Mouse (Mus musculus): ENCODE data around the gene Plxna4. TPM values are rescaled to one million over a fixed set of nuclear protein-coding genes. Genes with fewer than 3 reads are reported as not detected.

Plxna4 gene
- total and polyA plus RNA-seq, 3 experiments: not detected

DNA sequence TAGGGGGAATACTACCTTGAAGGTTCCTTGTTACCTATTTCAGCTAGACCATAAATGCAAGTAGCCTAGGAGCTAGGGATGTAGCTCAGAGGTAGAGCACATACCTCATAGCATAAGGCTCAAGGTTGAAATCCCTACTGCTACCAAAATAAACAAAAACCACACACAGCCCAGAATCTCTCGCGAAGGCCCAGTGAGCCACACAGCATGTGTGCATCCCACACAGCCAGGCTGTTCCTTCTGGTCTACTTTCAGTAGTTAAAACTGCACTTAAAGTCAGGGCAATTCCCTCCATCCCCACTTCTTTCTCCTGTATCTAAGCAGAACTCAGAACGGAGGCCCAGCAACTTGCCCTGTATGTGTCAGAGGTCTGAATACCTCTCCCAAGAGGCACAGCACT lies 116.4 kb downstream of the Plxna4 start:
- dilution Hi-C loops (cut with MboI; ENCODE audit: extremely low pct_ligation_motif_present, extremely low pct_unique_long_range_greater_than_20kb, low sequenced_read_pairs): no loop called here
- DNase-seq (ENCODE audit: extremely low read depth): no peak
- Histone ChIP-seq H3K36me3 (replicated peaks in 1 of 2; ENCODE audit: control insufficient read depth in 1 of 2, insufficient read depth in 1 of 2, low read length in 1 of 2) (no peaks in the 10 kb centered on the region), H3K27ac (ENCODE audit: insufficient read depth, low read depth) (no peak overlapping the region), H3K4me3 (replicated peaks in 1 of 3; ENCODE audit: low read depth in 2 of 3, low read length in 2 of 3, poor library complexity in 1 of 3) (no peak overlapping the region), H3K27me3 (replicated peaks) (no peaks in the 10 kb centered on the region), H3K4me1 (ENCODE audit: control insufficient read depth in 1 of 2, insufficient read depth in 2 of 2) (peaks cover 0 to 37% of the 10 kb centered on the region in 2 experiments; a peak in 2 of 4 replicates), H3K4me2 (ENCODE audit: insufficient read depth, low read depth, poor library complexity, severe bottlenecking) (no peak overlapping the region), H3K9ac (ENCODE audit: insufficient read depth, low read depth) (no peak overlapping the region), H3K79me2 (replicated peaks; ENCODE audit: control insufficient read depth, extremely low read depth, insufficient read depth, poor library complexity, severe bottlenecking) (no peaks in the 10 kb centered on the region), H3K9me3 (replicated peaks; ENCODE audit: low read length) (no peaks in the 10 kb centered on the region)
- TF ChIP-seq TCF12 (IDR thresholded peaks at IDR 0.05; ENCODE audit: low read depth, low read length): no peak
- no peak for TF ChIP-seq POLR2AphosphoS2 (IDR thresholded peaks at IDR 0.05; ENCODE audit: low read depth, low read length)
- no peak for TF ChIP-seq JUN (IDR thresholded peaks at IDR 0.05; ENCODE audit: insufficient read depth, low read depth, low read length)
- TF ChIP-seq IRF4 (IDR thresholded peaks at IDR 0.05; ENCODE audit: low read depth, low read length): no peak
- no peak for TF ChIP-seq TBP (conservative IDR thresholded peaks at IDR 0.05; ENCODE audit: low read depth, low read length)
- no peak for TF ChIP-seq NRF1 (IDR thresholded peaks at IDR 0.05; ENCODE audit: low read depth, low read length)
- no peak for TF ChIP-seq CTCF (conservative IDR thresholded peaks at IDR 0.05 in 1 of 2, IDR thresholded peaks at IDR 0.05 in 1 of 2; ENCODE audit: low read depth in 2 of 2, low read length in 2 of 2)
- TF ChIP-seq BHLHE40 (IDR thresholded peaks at IDR 0.05; ENCODE audit: low read depth, low read length): no peak
- no peak for TF ChIP-seq MAZ (IDR thresholded peaks at IDR 0.05; ENCODE audit: low read depth, low read length)
- no peak for TF ChIP-seq ZMIZ1 (IDR thresholded peaks at IDR 0.05; ENCODE audit: low read depth, low read length)
- in situ Hi-C loops (cut with MboI; ENCODE audit: low pct_ligation_motif_present, low pct_unique_long_range_greater_than_20kb, low sequenced_read_pairs): no loop called here

GRCm38 (mm10) chr6:32469196-32469595 lies 118.8 kb downstream of the Plxna4 start:
- no peak overlapping the region for H3K4me3 ChIP-seq (replicated peaks in 1 of 3; ENCODE audit: low read depth in 2 of 3, low read length in 2 of 3, poor library complexity in 1 of 3)
- no peaks in the 10 kb centered on the region for H3K9me3 ChIP-seq (replicated peaks; ENCODE audit: low read length)
- TF ChIP-seq RAD21 (IDR thresholded peaks at IDR 0.05; ENCODE audit: low read depth, low read length) (no peak), PAX5 (IDR thresholded peaks at IDR 0.05; ENCODE audit: low read length) (no peak), BHLHE40 (IDR thresholded peaks at IDR 0.05; ENCODE audit: low read depth, low read length) (peak; percentile 85), ZC3H11A (IDR thresholded peaks at IDR 0.05; ENCODE audit: low read depth, low read length) (no peak), POLR2A (IDR thresholded peaks at IDR 0.05; ENCODE audit: low read depth, low read length) (no peak), NELFE (IDR thresholded peaks at IDR 0.05; ENCODE audit: low read depth, low read length) (no peak), SMC3 (IDR thresholded peaks at IDR 0.05; ENCODE audit: low read depth, low read length) (no peak), KAT2A (IDR thresholded peaks at IDR 0.05; ENCODE audit: insufficient replicate concordance, low read length) (no peak), MAFK (IDR thresholded peaks at IDR 0.05; ENCODE audit: insufficient replicate concordance, low read length) (no peak), SIN3A (IDR thresholded peaks at IDR 0.05; ENCODE audit: low read length) (no peak), ELF1 (IDR thresholded peaks at IDR 0.05; ENCODE audit: low read depth, low read length) (no peak), UBTF (IDR thresholded peaks at IDR 0.05; ENCODE audit: low read depth, low read length) (no peak), EP300 (IDR thresholded peaks at IDR 0.05; ENCODE audit: low read length) (peak; percentile 43; the same call in 1 of the 2 replicates), ZMIZ1 (IDR thresholded peaks at IDR 0.05; ENCODE audit: low read depth, low read length) (no peak), POLR2AphosphoS2 (IDR thresholded peaks at IDR 0.05; ENCODE audit: low read depth, low read length) (no peak), MEF2A (IDR thresholded peaks at IDR 0.05; ENCODE audit: borderline replicate concordance, low read depth, low read length) (peak; percentile 63; the same call in 1 of the 2 replicates), GABPA (IDR thresholded peaks at IDR 0.05; ENCODE audit: insufficient replicate concordance, low read depth, low read length) (no peak), MAX (IDR thresholded peaks at IDR 0.05; ENCODE audit: low read length) (no peak), NRF1 (IDR thresholded peaks at IDR 0.05; ENCODE audit: low read depth, low read length) (no peak), TCF12 (IDR thresholded peaks at IDR 0.05; ENCODE audit: low read depth, low read length) (peak; percentile 86), MXI1 (IDR thresholded peaks at IDR 0.05; ENCODE audit: low read depth, low read length) (no peak), MAZ (IDR thresholded peaks at IDR 0.05; ENCODE audit: low read depth, low read length) (no peak), CHD2 (IDR thresholded peaks at IDR 0.05; ENCODE audit: low read length) (no peak), RCOR1 (conservative IDR thresholded peaks at IDR 0.05; ENCODE audit: low read depth, low read length) (no peak), IRF4 (IDR thresholded peaks at IDR 0.05; ENCODE audit: low read depth, low read length) (no peak), ETS1 (conservative IDR thresholded peaks at IDR 0.05; ENCODE audit: low read depth, low read length) (peak; percentile 52), USF1 (IDR thresholded peaks at IDR 0.05; ENCODE audit: low read depth, low read length) (no peak), TBP (conservative IDR thresholded peaks at IDR 0.05; ENCODE audit: low read depth, low read length) (no peak), HCFC1 (IDR thresholded peaks at IDR 0.05; ENCODE audit: low read depth, low read length) (no peak), ZKSCAN1 (IDR thresholded peaks at IDR 0.05; ENCODE audit: borderline replicate concordance, low read depth, low read length) (no peak)
- no peaks in the 10 kb centered on the region for H3K27me3 ChIP-seq (replicated peaks)
- DNase-seq (ENCODE audit: extremely low read depth): peak; percentile 64
- no peak overlapping the region for H3K9ac ChIP-seq (ENCODE audit: insufficient read depth, low read depth)
- H3K79me2 ChIP-seq (replicated peaks; ENCODE audit: control insufficient read depth, extremely low read depth, insufficient read depth, poor library complexity, severe bottlenecking): no peaks in the 10 kb centered on the region
- dilution Hi-C loops (cut with MboI; ENCODE audit: extremely low pct_ligation_motif_present, extremely low pct_unique_long_range_greater_than_20kb, low sequenced_read_pairs): no loop called here
- in situ Hi-C loops (cut with MboI; ENCODE audit: low pct_ligation_motif_present, low pct_unique_long_range_greater_than_20kb, low sequenced_read_pairs): no loop called here
- peaks cover 0 to 39% of the 10 kb centered on the region in 2 experiments; a peak in 2 of 4 replicates for H3K4me1 ChIP-seq (ENCODE audit: control insufficient read depth in 1 of 2, insufficient read depth in 2 of 2)
- H3K4me2 ChIP-seq (ENCODE audit: insufficient read depth, low read depth, poor library complexity, severe bottlenecking): no peak overlapping the region
- no peak overlapping the region for H3K27ac ChIP-seq (ENCODE audit: insufficient read depth, low read depth)
- H3K36me3 ChIP-seq (replicated peaks in 1 of 2; ENCODE audit: control insufficient read depth in 1 of 2, insufficient read depth in 1 of 2, low read length in 1 of 2): no peaks in the 10 kb centered on the region
